Mouse (Mus musculus): ENCODE measurements at regions not wholly inside any gene's neighbourhood (a gene's known extent, or its start where the extent isn't known, plus 50 kb on each side); places are given as distances from the start of the nearest gene placed in this dataset.

DNA sequence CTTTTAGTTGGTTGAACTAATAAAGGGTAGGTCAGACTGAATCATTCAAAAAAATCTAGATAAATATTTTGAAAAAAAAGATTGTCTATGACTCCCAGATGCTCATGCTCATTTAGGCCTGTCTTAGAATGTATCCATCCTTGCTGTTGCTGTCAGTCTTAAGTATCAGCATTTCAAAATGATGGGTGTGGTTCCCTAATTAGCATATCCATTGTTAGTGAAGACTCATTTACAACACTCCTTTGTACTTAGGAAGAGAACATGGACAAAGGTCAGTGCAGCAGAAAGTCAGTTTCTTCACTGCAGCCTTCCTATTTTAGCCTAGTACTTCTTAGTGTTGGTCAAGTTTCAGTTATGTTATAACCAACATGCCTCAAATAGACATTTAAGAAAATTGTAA, 525.2 kb upstream of the Etaa1 start:
- no peak for DNase-seq
- H3K27ac ChIP-seq (ENCODE audit: control insufficient read depth, insufficient read depth, low read length), result no peak overlapping the region
- H3K36me3 ChIP-seq (ENCODE audit: control insufficient read depth, insufficient read depth, low read length), result no peaks in the 10 kb centered on the region
- H3K4me3 ChIP-seq (ENCODE audit: control insufficient read depth, insufficient read depth, low read length), result no peak overlapping the region
- no peaks in the 10 kb centered on the region for H3K27me3 ChIP-seq (ENCODE audit: control insufficient read depth, insufficient read depth, low read length)
- TF ChIP-seq CTCF (IDR thresholded peaks at IDR 0.05; ENCODE audit: borderline replicate concordance, control insufficient read depth, extremely low read depth, insufficient read depth, low read length, poor library complexity) (no peak), POLR2A (IDR thresholded peaks at IDR 0.05; ENCODE audit: control insufficient read depth, extremely low read depth, insufficient read depth, low read length, poor library complexity) (no peak)
- no peaks in the 10 kb centered on the region for H3K4me1 ChIP-seq (replicated peaks; ENCODE audit: control insufficient read depth, insufficient read depth, low read length)

DNA sequence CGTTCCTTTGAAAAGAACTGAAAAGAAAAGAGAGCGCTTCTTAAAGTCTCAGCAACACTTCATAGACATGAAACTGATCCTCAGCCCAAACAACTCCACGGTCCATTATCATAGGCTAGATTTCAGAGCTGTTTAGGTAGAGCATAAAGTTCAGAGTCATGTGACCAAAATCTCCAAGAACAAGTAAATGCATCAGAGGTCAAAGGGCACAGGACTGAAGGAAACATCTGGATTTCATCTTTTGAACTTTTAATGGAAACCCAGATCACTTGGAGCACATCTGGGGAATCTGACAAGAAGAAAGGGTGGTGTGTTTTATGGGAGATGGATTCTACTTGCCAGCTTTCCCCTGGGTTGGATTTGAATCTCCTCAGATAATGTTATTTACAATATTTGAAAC, 497.6 kb upstream of the Etaa1 start:
- Histone ChIP-seq H3K36me3 (ENCODE audit: control insufficient read depth, insufficient read depth, low read length) (no peaks in the 10 kb centered on the region), H3K4me1 (replicated peaks; ENCODE audit: control insufficient read depth, insufficient read depth, low read length) (no peaks in the 10 kb centered on the region), H3K27ac (ENCODE audit: control insufficient read depth, insufficient read depth, low read length) (no peak overlapping the region), H3K27me3 (ENCODE audit: control insufficient read depth, insufficient read depth, low read length) (no peaks in the 10 kb centered on the region), H3K4me3 (ENCODE audit: control insufficient read depth, insufficient read depth, low read length) (no peak overlapping the region)
- TF ChIP-seq CTCF (IDR thresholded peaks at IDR 0.05; ENCODE audit: borderline replicate concordance, control insufficient read depth, extremely low read depth, insufficient read depth, low read length, poor library complexity) (no peak), POLR2A (IDR thresholded peaks at IDR 0.05; ENCODE audit: control insufficient read depth, extremely low read depth, insufficient read depth, low read length, poor library complexity) (no peak)
- 92% methylated on average over 3 of the region's 3 CpGs for WGBS
- no peak for DNase-seq

DNA sequence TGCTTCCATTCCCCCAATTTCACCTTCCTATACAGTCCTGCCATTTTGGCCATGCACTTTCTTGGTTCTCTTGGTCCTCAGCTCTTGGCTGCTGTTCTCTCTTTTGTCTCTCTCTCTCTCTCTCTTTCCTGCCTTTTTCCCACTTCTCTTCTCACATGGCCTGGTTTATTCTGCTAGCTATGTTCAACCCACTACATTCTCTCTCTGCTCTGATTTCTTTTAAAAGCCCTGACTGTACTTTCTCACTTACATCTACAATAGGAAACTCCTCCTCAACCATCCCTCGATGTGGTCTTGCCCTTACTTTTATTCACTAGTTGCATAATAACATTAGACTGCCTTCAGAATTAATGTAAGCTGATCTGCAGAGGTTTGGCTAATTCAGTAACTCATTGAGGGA, 495.2 kb upstream of the Etaa1 start:
- H3K27me3 ChIP-seq (ENCODE audit: control insufficient read depth, insufficient read depth, low read length), result no peaks in the 10 kb centered on the region
- no peak overlapping the region for H3K27ac ChIP-seq (ENCODE audit: control insufficient read depth, insufficient read depth, low read length)
- no peak overlapping the region for H3K4me3 ChIP-seq (ENCODE audit: control insufficient read depth, insufficient read depth, low read length)
- TF ChIP-seq CTCF (IDR thresholded peaks at IDR 0.05; ENCODE audit: borderline replicate concordance, control insufficient read depth, extremely low read depth, insufficient read depth, low read length, poor library complexity) (no peak), POLR2A (IDR thresholded peaks at IDR 0.05; ENCODE audit: control insufficient read depth, extremely low read depth, insufficient read depth, low read length, poor library complexity) (no peak)
- no peak for DNase-seq
- no peaks in the 10 kb centered on the region for H3K36me3 ChIP-seq (ENCODE audit: control insufficient read depth, insufficient read depth, low read length)
- no peaks in the 10 kb centered on the region for H3K4me1 ChIP-seq (replicated peaks; ENCODE audit: control insufficient read depth, insufficient read depth, low read length)
- 85% methylated on average over 1 of the region's 1 CpGs for WGBS

DNA sequence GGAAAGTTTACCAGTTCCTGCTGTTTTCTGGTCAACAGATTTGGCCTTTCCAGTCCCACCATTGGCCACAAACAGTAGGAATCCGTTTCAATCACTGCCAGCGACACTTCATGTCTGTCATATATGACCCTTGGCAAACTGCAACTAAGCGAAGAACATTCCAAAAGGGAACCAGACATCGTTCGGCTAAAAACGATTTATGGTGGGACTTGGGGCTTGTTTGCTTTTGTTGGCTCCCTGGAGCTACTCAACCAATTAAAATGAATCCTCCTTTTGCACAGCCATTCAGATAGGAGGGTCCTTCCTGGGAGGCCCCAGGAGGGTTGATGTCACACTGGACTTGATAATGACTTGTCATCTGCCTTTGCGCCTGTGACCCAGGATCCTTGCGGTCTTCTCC, 490.9 kb upstream of the Etaa1 start:
- Histone ChIP-seq H3K27me3 (ENCODE audit: control insufficient read depth, insufficient read depth, low read length) (no peaks in the 10 kb centered on the region), H3K27ac (ENCODE audit: control insufficient read depth, insufficient read depth, low read length) (no peak overlapping the region), H3K4me3 (ENCODE audit: control insufficient read depth, insufficient read depth, low read length) (no peak overlapping the region), H3K4me1 (replicated peaks; ENCODE audit: control insufficient read depth, insufficient read depth, low read length) (no peaks in the 10 kb centered on the region), H3K36me3 (ENCODE audit: control insufficient read depth, insufficient read depth, low read length) (no peaks in the 10 kb centered on the region)
- TF ChIP-seq CTCF (IDR thresholded peaks at IDR 0.05; ENCODE audit: borderline replicate concordance, control insufficient read depth, extremely low read depth, insufficient read depth, low read length, poor library complexity) (no peak), POLR2A (IDR thresholded peaks at IDR 0.05; ENCODE audit: control insufficient read depth, extremely low read depth, insufficient read depth, low read length, poor library complexity) (no peak)
- DNase-seq, result no peak
- WGBS, result 91% methylated on average over 8 of the region's 8 CpGs

DNA sequence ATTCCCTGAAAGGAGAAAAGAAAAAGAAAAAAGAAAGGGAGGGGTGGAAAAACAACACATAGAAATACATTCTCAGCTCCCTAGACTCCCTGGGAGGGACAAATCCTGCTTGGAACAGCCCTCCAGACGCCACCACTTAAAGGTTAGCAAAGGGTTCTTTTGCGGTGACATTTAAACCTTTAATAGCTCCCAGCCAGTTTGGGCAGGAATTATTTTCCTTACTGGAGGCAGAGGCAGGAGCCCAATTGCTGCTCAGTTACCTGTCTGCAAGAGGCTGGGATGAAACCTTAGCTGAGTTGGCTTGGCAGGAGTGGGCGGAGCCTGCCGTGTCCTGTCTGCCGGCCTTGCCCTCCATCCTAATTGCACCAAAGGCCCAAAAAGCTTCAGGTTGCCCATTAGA, 490.4 kb upstream of the Etaa1 start:
- no peaks in the 10 kb centered on the region for H3K4me1 ChIP-seq (replicated peaks; ENCODE audit: control insufficient read depth, insufficient read depth, low read length)
- no peaks in the 10 kb centered on the region for H3K27me3 ChIP-seq (ENCODE audit: control insufficient read depth, insufficient read depth, low read length)
- no peak overlapping the region for H3K4me3 ChIP-seq (ENCODE audit: control insufficient read depth, insufficient read depth, low read length)
- DNase-seq, result no peak
- H3K27ac ChIP-seq (ENCODE audit: control insufficient read depth, insufficient read depth, low read length), result no peak overlapping the region
- WGBS, result 76% methylated on average over 5 of the region's 5 CpGs
- no peaks in the 10 kb centered on the region for H3K36me3 ChIP-seq (ENCODE audit: control insufficient read depth, insufficient read depth, low read length)
- TF ChIP-seq CTCF (IDR thresholded peaks at IDR 0.05; ENCODE audit: borderline replicate concordance, control insufficient read depth, extremely low read depth, insufficient read depth, low read length, poor library complexity) (no peak), POLR2A (IDR thresholded peaks at IDR 0.05; ENCODE audit: control insufficient read depth, extremely low read depth, insufficient read depth, low read length, poor library complexity) (no peak)

DNA sequence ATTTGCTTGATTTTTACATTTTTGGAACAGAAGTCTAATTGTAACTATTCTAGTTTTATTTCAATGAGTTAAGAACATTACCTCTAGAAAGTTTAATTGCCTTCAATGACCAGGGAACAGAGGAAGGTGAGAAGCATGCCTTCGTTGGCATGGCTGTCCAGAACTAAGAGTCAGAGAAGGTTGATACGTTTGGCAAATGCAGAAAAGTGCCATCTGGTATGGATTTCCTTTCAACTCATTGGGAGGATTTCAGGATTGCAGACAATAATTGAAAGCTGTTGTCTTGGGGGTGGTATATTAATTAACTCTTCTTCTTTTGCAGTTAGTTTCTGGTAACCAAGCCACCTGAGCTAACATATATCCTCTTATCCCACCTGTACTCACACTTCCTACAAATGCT, 489.5 kb upstream of the Etaa1 start:
- H3K27me3 ChIP-seq (ENCODE audit: control insufficient read depth, insufficient read depth, low read length), result no peaks in the 10 kb centered on the region
- no peaks in the 10 kb centered on the region for H3K4me1 ChIP-seq (replicated peaks; ENCODE audit: control insufficient read depth, insufficient read depth, low read length)
- no peak for DNase-seq
- H3K27ac ChIP-seq (ENCODE audit: control insufficient read depth, insufficient read depth, low read length), result no peak overlapping the region
- WGBS, result 97% methylated on average over 2 of the region's 2 CpGs
- H3K36me3 ChIP-seq (ENCODE audit: control insufficient read depth, insufficient read depth, low read length), result no peaks in the 10 kb centered on the region
- TF ChIP-seq CTCF (IDR thresholded peaks at IDR 0.05; ENCODE audit: borderline replicate concordance, control insufficient read depth, extremely low read depth, insufficient read depth, low read length, poor library complexity) (no peak), POLR2A (IDR thresholded peaks at IDR 0.05; ENCODE audit: control insufficient read depth, extremely low read depth, insufficient read depth, low read length, poor library complexity) (no peak)
- H3K4me3 ChIP-seq (ENCODE audit: control insufficient read depth, insufficient read depth, low read length), result no peak overlapping the region

DNA sequence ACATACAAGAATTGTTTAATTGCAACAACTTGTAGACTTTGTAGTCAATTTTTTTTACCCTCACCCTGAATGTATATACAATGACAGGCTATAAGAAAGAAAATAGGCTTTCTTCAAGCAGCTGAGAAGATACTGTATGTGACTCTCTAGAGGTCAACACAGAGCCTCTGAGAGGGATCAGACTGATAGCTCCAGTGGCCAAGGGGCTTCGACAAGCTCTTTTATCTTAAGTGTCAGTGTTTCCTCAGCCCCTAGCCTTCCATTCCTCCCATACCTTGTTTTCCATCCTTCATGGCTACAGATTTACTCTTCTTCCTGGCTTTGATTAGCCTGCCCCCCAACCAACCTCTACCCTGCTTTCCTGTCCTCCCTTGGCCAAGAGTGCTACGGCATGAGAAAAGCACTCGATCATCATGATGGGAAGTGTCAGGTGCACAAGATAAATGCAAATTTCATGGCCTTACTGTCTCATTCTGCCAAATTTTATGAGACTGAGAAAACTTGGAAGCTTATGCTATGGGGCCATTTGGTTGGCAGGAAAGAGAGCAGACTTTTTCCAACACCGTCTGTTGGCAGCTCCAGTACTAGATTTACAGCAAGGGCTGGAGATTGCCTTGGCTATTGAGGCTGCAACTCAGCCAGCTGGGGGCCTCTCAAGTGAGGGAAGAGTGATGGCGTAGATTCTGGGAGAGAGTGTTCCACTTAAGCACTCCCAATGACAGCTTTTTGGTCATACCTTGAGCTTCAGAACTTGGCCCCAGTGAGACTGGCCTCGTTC, 484.3 kb upstream of the Etaa1 start:
- DNase-seq, result no peak
- Histone ChIP-seq H3K4me3 (ENCODE audit: control insufficient read depth, insufficient read depth, low read length) (no peak overlapping the region), H3K27me3 (ENCODE audit: control insufficient read depth, insufficient read depth, low read length) (no peaks in the 10 kb centered on the region), H3K36me3 (ENCODE audit: control insufficient read depth, insufficient read depth, low read length) (no peaks in the 10 kb centered on the region), H3K4me1 (replicated peaks; ENCODE audit: control insufficient read depth, insufficient read depth, low read length) (no peaks in the 10 kb centered on the region), H3K27ac (ENCODE audit: control insufficient read depth, insufficient read depth, low read length) (no peak overlapping the region)
- TF ChIP-seq POLR2A (IDR thresholded peaks at IDR 0.05; ENCODE audit: control insufficient read depth, extremely low read depth, insufficient read depth, low read length, poor library complexity) (no peak), CTCF (IDR thresholded peaks at IDR 0.05; ENCODE audit: borderline replicate concordance, control insufficient read depth, extremely low read depth, insufficient read depth, low read length, poor library complexity) (no peak)
- WGBS, result 88% methylated on average over 6 of the region's 6 CpGs
